Mouse (Mus musculus) G1E (cell line): ENCODE measurements at regions not wholly inside any gene's neighbourhood (a gene's known extent, or its start where the extent isn't known, plus 50 kb on each side); places are given as distances from the start of the nearest gene placed in this dataset.

Experiments
- CTCF ChIP-seq: IDR thresholded peaks from 2 replicates; pipeline ENCODE4 v1.5.1; 2012; ENCODE audit warnings: low read depth, low read length, inconsistent platforms, mixed read lengths
- GATA1 ChIP-seq: IDR thresholded peaks from 2 replicates; pipeline ENCODE4 v1.6.1; 2012; ENCODE audit warnings: borderline replicate concordance, low read length, inconsistent platforms, mixed read lengths

DNA sequence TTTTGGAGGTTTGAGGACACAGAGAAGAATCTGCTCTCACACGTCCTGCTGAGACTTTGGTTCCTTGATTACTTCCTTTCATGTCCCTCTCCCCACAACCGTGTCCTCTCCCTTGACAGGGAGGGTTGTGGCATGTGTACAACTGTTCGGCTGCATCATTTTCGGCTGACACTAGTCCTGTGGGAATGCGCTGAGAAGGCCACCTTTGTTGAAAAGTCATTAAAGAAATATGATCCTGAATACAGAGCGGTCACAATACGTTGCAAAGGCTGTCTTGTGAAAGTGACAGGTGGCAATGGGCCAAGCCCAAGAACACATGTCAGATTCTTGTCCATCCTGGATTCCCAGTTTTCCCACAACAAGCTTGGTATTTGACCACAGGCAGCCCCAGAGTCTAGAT lies 92.8 kb upstream of the Tut7 start:
- TF ChIP-seq CTCF (no peak), GATA1 (no peak)
